Mouse (Mus musculus): ENCODE data around the gene Slc25a35.
A peak's percentile ranks its signal among the peaks of the same experiment; 100 is the strongest.
"Not testable (repeated sequence)": the region's sequence is repeated elsewhere in the genome, so short reads cannot be mapped to it uniquely, and the experiment has no call there.

Slc25a35 gene

GRCm38 (mm10) chr11:69008182-69009121 lies 40.5 kb downstream of the Slc25a35 start, which contains the start of gene Pfas:
Gene Pfas, minus strand, starts transcription at chr11:69008460.
- DNase-seq, result peak; percentile 86

GRCm38 (mm10) chr11:69009508-69009907 lies 41.6 kb downstream of the Slc25a35 start:
- DNase-seq, result no peak

DNA sequence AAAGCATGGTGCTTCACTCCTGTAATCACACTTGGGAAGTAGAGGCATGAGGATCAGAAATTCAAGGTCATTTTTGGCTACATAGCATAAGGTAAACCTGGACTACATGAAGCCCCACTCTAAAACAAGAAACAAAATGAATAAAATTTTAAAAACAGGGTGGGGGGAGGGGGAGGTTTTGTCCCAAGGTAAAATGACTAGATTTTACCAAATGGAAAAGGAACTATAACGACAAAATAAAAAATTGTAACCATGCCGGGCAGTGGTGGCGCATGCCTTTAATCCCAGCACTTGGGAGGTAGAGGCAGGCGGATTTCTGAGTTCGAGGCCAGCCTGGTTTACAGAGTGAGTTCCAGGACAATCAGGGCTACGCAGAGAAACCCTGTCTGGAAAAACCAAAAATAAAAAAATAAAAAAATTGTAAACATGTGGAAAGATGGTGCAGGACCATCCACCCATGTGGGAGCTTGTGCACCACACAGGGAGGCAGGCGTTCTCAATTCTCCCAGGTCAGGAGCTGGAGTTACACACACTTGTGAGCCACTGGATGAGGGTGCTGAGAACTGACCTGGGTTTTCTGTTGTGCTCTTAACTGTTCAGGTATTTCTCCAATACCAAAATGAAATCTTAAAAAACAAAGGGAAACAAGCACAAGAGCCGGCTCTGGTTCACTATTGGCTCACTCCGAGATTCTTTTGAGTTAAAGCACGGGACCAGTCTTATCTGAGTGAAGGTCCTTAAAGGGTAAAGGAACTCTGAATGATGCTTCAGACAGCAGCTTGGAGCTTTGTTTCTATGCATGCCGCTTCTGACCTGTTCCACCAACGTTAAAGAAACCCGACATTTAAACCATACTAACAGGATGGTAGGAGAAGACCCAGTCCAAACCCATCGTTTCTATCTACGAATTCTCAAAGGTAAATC lies 42.7 kb downstream of the Slc25a35 start:
- no peak for DNase-seq

DNA sequence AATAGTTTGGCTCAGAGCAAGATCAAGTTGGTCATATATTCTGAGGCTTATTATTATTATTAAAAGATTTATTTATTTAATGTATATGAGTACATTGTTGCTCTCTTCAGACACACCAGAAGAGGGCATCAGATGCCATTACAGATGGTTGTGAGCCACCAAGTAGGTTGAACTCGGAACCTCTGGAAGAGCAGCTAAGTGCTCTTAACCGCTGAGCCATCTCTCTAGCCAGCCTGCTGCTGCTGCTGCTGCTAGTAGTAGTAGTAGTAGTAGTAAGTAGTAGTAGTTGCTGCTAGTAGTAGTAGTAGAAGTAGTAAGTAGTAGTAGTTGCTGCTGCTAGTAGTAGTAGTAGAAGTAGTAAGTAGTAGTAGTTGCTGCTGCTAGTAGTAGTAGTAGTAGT lies 43.5 kb downstream of the Slc25a35 start:
- DNase-seq, result not testable (repeated sequence)

- DNase-seq, result peak; percentile 96
Observed at GRCm38 (mm10) chr11:69012071-69012601, 44.2 kb downstream of the Slc25a35 start.

DNA sequence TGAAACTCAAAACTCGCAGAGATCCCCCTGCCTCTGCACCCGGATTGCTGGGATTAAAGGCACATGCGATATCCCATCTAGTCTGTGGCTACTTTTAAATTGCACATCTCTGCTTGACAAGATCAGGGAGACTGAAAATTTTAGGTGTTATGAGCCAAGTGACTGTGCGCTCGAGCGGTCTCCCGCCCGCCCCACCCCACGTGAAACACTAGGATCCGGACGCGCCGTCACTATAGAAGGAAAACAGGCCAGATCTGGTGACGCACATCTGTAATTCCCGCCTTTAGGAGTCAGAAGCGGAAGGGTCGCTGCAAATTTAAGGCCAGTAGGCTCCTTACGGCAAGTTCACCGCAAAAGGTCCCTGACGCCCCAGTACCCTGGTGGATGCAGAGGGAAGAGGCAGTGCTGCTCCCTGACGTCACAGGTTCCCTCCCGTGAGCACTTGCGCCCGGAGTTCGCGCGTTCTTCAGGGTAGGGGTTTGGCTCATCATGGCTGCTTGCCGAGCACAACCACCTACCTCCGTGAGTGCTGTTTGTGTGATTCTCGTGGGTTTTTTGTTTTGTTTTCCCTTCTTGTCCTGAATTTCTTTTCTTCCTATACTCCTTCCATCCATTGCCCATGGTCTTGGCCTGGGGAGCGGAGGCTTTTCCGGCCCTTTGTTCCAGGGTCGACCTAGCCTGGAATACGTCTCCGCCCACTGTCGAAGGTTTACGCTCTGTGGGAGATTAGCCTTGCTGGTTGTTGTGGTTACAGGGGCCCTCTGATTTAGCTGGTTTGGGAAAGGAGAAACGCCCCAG lies 47.9 kb downstream of the Slc25a35 start, which contains the start of gene Ctc1:
TSS of gene Ctc1 (plus strand) at position 268 of the 798 bp plus-strand sequence.
- peak; percentile 90 for DNase-seq

DNA sequence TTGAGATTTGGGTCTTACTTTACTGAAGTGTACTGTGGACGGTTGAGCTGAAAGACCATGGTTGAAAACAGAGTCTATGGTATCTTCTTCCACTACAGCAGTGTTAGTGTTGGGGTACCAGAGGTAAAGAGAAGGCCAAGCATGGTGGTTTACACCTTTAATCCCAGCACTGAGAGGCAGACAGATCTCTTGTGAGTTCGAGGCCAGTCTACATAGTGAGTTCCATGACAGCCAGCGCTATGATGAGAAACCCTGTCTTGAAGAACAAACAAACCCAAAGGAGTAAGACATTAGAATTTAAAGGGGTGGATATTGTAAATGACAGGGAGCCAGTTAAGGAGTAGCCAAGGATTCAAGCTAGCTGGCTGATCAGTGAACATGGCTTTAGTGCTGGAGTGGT lies 48.8 kb downstream of the Slc25a35 start:
- DNase-seq, result no peak

- DNase-seq, result no peak
Observed at GRCm38 (mm10) chr11:69020691-69021090, 52.8 kb downstream of the Slc25a35 start.
